Mouse (Mus musculus) lung, postnatal 25 days (tissue): ENCODE results near the gene Mvb12b.

Experiments
- DNase-seq: peaks from one replicate; pipeline ENCODE4 v3.0.0; 2022; ENCODE audit warnings: low spot score

Gene Mvb12b

DNA sequence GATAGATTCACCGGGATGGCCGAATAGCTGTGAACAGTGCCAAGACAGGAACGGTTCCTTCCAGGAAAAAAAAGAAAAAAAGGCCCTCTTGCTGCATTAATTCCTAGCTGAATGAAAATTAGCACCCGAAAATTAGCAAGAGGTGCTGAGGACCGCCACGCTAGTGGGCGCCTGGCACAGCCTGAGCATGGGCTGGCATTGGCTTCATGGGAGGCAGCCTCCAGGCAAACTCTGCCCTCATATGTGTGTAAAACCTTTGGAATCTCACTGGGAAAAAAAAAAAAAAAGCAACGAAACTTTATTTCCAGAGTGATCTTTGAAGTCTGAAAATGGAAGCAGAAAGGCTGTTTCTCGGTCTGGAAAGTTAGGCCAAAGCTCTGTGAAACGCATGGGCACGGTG, 110.7 kb downstream of the Mvb12b start:
- DNase-seq: no peak

DNA sequence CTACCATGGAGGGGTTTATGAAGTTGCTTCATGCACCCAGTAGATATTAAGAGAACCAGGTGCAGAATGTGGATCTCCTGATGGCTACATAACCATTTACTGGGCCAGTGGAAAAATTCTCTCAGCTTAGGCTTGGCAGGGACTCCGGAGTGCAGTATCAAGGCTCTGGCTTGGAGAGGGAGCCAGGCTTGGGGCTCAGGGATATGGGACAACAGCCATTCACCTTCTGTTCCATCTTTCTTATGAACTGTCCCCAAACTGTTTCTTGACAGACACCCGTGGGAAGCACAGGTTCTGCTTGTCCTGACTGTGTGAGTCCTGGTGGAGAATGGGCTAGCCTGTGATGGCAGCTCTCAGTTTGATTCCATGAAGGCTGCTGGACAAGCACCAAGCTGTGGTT, 112.9 kb downstream of the Mvb12b start:
- no peak for DNase-seq

DNA sequence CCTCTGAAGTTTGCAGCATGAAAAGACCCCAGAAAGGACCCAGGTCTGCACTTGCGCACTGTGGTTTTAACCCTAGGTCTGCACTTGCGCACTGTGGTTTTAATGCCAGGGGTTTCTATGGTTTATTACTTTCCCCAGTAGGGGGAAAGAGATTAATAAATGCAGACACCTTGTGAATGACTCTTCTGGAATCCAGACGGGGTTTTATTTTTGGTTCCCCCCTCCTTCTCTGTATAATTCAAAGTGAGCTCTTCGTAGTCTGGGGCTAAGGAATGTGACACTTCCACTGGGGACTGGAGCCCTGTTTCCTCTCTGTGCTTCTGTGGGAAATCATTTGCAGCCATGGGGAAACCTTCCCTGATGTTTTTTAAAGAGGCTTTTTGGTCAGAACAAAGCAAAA, 113.6 kb downstream of the Mvb12b start:
- no peak for DNase-seq

DNA sequence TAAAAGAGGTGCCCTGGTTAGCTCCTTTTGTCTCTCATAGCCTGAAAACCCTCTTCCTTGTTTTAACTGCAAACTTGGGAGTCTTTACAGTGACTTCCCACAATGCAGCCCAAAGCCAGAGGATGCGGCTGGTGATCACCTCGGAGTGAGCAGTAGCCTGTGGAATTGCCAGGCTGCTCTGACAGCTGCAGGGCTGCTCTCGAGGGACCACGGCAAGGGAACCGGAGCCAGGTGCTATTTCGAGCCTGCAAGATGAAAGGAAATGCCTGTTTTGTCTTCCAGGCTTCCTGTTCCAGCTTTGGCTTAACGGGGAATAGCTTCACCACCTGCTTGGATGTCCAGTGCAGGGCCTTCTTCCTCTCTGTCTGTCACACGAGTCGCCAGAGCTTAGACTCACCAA, 115.3 kb downstream of the Mvb12b start:
- DNase-seq: no peak

DNA sequence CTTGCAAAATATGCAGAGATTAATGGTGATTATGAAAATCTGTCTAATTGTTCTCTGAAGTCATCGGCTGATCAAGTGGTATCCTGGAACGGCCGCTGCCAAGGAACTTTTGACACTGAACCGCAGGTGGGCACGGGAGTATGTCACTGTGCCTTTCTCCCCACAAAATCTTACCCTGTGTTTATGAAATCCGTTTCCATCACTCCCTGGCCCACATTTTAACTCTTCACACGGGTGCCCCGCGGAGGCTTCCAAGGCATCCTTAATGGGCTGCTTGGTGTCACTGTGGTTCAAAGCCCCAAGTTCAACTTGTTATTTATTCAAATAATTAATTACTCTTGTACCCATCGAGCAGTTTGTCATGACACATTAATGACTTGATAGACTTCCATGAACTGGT, 116.4 kb downstream of the Mvb12b start:
- DNase-seq: no peak

DNA sequence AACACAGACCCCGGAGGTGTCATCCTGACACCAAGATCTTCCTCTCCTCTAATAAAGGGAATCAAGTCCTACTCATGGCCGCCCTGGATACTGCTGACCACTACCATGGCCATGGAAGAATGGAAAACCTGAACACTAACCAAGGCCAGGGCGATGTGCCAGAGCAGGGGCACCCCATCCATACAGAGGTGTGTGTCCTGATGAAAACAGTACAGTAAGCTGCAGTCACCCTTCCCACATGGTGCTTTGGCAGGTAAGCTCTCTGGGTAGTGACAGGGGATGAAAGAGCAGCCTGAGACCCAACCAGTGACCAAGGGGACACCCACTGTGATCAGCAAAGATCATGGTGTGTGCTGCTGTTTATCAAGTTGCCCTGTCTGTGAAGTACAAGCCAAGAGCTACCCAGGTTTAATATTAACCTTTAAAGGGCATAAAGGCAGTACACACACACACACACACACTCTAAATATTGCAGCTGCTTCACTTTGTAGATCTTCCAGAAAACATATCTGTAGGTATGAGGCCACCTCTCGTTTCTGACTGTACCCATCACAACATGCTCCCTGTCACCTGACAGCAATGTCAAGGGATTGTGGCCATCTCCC, 117.1 kb downstream of the Mvb12b start:
- DNase-seq: no peak

DNA sequence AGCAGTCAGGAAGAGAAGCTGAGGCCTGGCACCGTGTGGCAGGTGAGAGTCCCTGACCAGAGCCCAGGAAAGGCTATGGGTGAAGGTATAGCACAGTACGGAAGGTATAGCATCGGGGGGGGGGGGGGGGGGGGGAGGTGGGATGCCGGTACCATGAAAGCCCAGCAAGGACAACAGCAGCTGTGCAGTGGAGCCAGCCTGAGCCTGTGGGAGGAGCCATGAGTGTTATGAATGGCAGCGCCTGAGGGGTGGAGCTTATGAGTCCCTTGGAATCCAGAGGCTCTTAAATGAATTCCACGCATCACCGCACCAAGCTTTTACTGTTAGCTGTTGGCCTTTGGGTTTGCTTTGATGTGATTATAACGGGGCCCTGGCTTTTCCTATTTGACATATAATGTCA, 123.3 kb downstream of the Mvb12b start:
- DNase-seq: peak; percentile 13

DNA sequence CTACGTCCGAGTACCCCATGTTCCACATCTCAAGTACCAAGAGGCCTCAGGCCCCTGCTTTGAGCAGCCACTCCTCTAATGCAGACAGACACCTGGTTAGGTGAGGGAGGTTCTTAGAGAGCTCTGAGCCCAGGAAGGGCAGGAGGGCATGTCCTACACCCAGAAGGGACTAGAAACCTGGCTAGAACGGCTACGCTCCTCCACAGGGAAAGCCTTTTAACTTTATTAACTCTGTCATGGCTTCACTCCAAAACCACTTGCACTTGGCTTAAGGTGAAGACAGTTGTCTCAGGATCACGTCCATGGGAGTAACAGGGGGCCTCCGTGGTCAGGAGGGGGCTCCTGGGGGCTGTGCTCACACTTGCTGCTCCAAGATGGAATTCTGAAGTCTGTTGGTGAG, 125.5 kb downstream of the Mvb12b start:
- no peak for DNase-seq

DNA sequence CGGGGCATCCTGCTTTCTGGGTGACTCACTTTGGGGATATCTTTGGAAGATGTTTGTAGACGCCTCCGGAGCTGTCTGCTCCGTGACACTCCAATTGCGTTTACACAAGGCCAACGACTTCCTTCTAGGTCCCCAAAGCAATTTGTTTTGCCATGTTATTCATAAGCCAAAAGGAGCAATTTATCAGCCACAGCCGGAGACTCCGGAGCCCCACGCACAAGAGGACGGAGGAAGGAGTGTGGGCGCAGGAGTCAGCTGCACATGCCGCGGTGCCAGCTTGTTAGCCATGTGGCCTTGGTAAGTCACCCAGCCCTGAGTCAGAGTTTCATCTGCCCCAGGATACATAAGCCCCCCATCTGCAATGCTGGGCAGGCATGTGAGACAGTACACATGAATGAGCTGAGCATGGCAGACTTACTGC, 127.2 kb downstream of the Mvb12b start:
- no peak for DNase-seq

DNA sequence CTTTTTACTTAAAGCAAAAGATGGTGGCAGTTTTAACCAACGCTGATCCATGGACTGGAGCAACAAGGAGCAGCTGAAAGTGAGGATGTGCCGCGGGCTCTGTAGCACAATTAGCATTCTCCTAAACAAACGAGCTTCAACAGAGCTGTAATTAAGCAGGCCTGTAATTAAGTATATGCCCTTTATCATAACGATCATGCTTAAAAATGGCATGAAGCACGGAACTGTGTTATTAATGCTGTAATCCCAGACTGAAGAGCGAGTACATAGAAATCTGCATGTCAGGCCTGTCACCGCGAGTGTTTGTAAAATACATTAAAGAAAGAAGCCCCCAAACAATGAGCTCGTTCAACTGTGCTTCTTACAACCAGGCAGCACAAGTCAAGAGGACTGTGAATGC, 128.3 kb downstream of the Mvb12b start:
- DNase-seq: no peak

DNA sequence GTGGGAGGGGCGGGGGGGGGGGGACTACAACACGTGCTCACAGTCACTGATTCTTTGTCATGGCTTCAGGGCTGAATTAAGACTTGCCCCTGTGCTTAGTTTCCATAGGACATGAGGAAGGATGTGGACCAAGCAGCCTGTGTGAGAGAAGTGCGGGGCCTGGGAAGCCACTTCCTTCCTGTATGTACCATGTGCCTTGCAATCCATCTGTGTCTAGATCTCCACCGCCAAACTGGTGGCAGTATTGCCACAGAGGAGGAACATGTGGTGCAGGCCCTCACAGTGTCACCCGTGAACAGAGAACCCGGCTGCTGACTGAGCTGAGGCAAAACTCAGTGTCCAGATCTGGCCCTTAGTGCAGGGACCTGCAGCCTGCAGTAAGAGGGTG, 132.1 kb downstream of the Mvb12b start:
- DNase-seq: peak; percentile 22

DNA sequence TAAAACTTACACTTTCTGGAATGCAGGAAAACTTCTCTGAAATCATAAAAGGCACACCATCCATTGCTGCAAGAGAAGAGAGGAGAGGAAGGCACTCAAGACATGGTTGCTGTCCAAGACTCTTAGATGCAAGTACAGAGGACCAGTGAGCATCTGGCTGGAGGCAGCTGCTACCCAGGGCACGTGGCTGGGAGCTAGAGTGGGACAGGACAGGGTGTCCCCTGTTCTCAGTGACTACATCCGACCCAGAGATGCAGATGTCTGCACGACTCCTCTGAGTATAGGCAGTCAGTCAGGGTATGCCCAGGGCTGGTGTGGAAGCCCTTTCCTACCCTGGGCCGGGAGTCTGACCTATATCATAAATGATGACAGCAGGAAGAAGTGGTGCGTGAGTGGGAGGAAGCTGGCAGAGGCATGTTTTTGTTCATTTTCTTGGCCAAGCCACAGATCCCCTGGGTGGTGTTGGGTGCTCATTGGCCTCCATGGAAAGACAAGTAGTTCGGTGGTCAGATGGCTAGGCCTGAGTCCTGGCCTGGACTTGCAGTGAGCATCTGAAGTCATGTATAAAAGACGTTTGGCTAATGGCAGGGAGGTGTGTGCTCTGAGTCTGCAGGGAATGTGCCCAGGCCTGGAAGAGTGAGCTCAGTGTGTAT, 132.6 kb downstream of the Mvb12b start:
- DNase-seq: no peak

DNA sequence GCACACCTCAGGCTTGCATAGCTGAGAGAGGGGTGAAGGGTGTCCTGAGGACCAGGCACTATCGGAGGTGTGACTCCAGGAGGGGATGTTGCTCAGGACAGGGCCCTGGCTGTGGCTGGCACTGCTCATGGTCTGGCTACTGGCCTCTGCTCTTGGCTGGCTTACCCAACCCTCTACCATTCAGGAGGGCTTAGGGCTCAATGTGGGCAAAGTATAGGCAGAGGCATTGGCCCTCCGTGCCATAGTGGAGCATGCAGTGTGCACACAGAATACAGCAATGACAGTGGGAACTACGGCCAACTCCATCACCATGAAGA, 133.5 kb downstream of the Mvb12b start:
- DNase-seq: no peak

DNA sequence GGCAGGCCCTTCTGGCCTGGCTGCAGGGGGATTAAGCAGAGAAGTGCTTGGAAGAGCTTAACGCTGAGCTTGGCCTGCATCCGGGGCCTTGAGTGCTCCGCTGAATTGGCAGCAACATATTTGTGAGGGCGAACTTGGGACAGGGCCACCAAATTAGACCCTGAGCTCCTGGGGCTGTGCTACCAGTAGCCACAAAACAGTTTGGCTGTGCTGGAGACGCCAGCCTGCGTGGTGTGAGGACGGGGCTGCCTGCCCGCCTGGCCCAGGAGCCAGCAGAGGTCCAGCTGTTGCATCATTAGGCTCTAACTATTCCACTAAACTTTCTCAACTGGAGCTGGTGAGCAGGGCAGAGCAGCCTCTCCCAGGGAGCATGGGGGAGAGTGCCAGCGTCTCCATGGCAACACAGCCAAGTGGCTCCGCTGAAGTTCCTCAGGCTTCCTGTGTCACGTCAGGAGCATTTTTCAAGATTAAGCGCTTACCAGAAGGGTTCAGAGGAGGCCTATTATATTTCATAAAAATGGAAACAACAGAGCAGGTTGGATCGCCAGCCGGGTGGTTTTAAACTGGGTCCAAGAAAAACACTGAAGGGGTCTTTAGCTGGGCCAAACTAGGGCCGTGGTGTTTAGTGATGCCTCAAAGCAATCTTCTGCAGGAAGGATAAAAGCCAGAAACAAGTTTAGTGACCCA, 134.0 kb downstream of the Mvb12b start:
- peak; percentile 94 for DNase-seq

DNA sequence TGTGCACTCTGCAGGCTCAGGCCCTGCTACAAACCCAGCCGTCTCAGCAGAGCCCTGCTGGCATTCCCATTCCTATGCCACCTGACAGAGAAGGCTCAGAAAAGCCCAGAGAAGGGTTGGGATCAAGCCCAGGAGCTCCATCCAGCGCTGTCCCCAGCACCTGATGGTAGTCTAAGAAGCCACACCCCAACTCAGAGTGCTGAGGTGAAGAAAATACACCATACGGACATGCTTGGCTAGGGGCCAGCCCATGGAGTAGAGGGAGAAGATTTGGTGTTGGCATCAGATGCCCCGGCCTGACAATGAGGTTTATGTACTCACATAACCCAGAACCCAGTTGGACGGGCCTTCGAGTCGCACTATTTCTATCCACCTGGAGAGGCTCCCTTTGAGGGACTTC, 137.1 kb downstream of the Mvb12b start:
- no peak for DNase-seq

DNA sequence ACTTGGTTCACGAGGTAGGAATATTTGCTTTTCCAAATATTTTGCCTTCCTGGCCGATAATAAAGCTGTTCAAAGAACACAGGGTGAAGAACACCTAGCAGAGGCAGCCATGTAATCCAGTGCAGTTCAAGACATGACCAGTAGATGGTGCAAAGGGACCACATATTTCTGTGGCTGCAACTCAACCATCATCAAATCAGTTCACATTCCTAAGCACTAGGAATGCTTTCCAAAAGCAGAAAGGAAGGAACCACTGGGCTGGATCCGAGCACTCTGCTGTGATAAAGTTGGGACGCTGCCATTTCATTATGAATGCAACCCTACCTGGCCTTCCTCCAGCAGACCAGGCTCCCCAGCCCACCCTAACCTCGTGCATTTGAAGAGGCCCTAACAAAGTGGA, 141.3 kb downstream of the Mvb12b start:
- peak; percentile 83 for DNase-seq

DNA sequence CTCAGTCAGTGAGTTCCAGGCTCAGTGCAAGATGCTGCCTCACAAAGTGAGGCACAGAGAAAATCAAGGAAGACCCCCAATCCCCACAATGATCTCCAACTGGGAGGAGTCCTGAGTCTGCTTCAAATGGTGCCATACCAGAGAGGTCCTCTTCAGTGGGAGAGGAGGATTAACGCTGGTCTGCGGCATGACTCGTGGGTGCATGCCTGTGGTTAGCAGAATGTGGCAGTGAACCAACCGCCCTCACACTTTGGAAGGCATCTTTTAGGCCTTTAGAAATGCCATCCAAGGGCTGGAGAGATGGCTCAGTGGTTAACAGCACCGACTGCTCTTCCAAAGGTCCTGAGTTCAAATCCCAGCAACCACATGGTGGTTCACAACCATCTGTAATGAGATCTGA, 142.0 kb downstream of the Mvb12b start:
- no peak for DNase-seq

DNA sequence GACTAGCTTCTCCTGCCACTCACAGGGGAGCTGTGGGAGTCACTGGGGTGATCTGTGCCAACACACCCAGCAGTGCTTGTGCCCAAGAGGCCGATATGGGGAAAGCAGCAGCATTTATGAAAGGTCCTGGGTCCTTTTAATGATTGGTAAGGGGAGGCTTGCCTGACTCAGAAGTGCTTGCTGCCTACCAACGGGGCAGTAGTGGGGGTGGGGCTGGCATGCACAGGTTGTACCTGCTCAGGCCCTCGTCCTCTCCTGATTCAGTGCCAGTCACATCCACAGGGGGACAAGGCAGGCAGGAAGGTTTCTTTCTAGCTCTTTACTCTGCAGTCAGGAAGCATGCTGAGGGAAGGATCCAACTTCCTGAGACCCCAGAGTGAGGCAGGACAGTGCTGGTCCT, 150.6 kb downstream of the Mvb12b start:
- DNase-seq: no peak

DNA sequence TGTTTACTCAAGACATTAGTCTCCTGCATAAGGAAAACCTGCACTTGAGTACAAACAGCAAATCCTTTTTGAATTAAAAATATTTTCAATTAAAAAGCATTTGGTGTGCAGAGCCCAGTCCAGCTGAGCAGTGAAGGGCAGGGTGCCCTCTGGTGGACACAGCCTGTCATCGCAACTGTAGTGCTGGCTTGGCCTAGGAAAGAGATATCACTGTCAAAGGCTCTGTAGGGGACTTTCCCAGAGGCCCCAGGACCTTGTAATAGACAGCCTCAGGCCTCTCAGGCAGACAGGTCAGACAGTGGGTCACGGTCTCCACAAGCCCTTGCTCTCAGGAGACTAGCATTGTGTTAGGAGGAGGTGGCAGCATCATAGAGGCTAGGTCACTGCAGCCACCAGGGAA, 151.0 kb downstream of the Mvb12b start:
- DNase-seq: peak; percentile 46

DNA sequence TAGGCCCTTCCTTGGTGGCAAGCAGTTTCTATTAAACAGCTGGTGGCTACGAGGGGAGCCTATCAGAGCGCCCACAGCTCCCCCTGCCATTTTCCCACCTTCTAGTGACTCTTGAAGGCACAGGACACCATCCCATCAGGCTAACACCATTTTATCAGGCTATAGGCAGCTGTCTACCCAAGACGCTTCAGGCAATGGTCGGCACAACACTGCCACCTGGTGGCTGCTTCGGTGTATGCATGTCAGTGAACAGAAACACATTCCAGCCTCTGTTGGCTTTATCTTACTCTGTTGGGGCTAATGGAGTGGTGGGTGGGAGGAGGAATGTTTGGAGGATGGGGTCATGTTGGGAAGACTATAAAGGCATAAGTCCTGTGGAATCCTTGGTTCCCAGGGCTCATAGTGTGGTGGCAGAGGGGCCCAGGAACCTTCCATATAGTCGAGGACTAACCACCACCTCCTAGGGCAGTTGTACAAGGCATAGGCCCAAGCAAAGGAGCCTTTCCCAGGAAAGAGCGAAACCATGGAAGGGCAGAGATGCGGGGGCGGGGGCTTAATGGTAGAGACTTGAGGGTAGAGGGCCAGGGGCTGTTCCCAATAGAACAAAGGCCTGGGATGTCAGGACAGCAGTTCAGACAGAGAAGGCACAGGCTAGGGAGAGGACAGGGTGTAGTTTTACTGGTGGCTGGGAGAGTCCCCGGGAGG, 152.8 kb downstream of the Mvb12b start:
- peak; percentile 58 for DNase-seq

DNA sequence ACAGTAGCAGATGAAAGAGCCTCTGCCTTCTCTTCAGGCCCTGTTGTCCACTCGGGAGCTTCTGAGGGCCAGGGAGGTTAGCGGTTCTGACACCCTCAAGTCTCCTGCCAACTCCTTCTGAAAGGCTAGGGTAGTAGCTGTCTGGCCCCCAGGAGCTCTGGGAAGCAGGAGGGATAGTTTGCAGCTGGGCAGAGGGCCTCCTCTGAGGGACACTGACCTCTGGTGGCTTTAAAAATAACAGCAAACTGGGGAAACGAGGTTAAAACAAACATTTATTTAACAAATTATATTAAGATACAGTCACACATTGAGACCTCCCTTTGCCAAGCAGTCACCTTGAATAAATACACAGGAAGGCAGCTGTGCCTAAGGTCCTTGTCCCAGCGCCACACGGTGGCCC, 158.0 kb downstream of the Mvb12b start:
- no peak for DNase-seq

DNA sequence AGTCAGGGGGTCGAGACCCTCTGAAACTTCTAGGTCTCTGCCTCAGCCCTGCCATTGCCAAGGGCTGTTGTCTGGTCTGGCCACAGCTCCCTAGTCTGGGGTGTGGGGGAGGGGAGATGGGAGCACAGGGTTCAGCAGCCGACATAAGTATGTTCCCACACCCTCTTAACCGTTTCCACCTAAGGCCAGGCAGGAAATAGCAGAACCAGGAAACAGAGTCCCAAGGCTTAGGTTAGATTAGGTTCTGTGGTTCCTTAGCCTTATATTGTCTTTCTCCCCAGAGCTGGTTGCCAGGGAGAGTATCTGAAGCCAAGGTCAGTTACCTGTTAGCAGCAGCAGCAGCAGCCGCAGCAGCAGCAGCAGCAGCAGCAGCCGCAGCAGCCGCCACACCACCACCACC, 160.5 kb downstream of the Mvb12b start:
- no peak for DNase-seq

DNA sequence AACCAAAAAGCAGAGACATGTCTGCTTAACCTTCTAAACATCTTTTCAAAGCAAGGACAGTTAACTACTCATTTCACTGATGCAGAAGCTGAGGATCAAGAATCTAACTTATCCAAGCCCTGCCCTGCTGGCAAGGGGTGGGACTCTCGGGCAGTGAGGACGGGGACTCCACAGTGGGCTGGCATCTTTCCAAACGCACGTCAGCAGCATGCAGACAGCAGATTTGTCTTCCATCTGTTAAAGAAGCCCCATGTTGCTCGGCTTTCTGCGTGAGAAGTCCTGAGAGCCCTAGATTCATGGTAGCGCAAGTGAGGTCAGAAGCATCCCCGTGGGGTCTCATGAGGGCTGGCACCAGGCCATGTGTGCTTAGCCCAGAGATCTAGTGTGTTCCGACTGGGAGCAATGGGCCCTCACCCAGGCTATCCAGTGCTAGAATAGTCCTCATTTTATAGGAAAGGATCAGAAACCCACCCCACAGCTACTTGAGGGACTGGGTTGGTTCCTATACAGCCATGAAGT, 167.3 kb downstream of the Mvb12b start:
- no peak for DNase-seq
